Mouse (Mus musculus) heart, adult 2 months (tissue): ENCODE data around the gene Aldh1l1. TPM values are rescaled to one million over a fixed set of nuclear protein-coding genes. Genes with fewer than 3 reads are reported as not detected.

ENCODE experiments used
- DNase-seq, 2 experiments: peaks; one replicate each; pipeline ENCODE4 v3.0.0; 2021
- H3K27ac ChIP-seq: fragments of 200-600 bp; 2 replicates; pipeline ENCODE4 v1.8.1; 2022
- H3K27me3 ChIP-seq: fragments of 200-500 bp; 2 replicates; pipeline ENCODE4 v1.6.1; 2012; ENCODE audit warnings: mild to moderate bottlenecking, low read length, inconsistent platforms, mixed read lengths; ENCODE audit not compliant: control insufficient read depth, insufficient read depth
- H3K36me3 ChIP-seq: fragments of 200-500 bp; 2 replicates; pipeline ENCODE4 v1.6.1; 2012; ENCODE audit warnings: low read length, inconsistent platforms; ENCODE audit not compliant: control insufficient read depth, insufficient read depth
- H3K4me1 ChIP-seq: fragments of 200-500 bp; 2 replicates; pipeline ENCODE4 v1.6.1; 2011; ENCODE audit warnings: low read length; ENCODE audit not compliant: control insufficient read depth, insufficient read depth
- H3K4me3 ChIP-seq: fragments of 200-600 bp; 2 replicates; pipeline ENCODE4 v1.8.1; 2022
- H3K79me2 ChIP-seq: fragments of 200-500 bp; replicated peaks from 2 replicates; pipeline ENCODE4 v1.6.1; 2012; ENCODE audit warnings: mild to moderate bottlenecking, inconsistent platforms, low read length, moderate library complexity, mixed read lengths; ENCODE audit not compliant: control insufficient read depth, insufficient read depth
- H3K9ac ChIP-seq: fragments of 200-500 bp; 2 replicates; pipeline ENCODE4 v1.6.1; 2012; ENCODE audit warnings: low read depth, mild to moderate bottlenecking, control low read depth, inconsistent platforms, low read length, mixed read lengths
- CTCF ChIP-seq: fragments of 200-600 bp; IDR thresholded peaks from 2 replicates; pipeline ENCODE4 v1.8.1; 2022; ENCODE audit warnings: antibody characterized with exemption, mild to moderate bottlenecking, moderate library complexity
- EP300 ChIP-seq: fragments of 200-500 bp; IDR thresholded peaks from 2 replicates; pipeline ENCODE4 v1.6.1; 2011; ENCODE audit warnings: low read depth, low read length, control low read depth; ENCODE audit not compliant: insufficient read depth
- POLR2A ChIP-seq: fragments of 200-500 bp; IDR thresholded peaks from 2 replicates; pipeline ENCODE4 v1.6.1; 2011; ENCODE audit warnings: mild to moderate bottlenecking, low read depth, low read length, control low read depth; ENCODE audit not compliant: insufficient read depth
- WGBS: fragments of 180-500 bp; shearing (Covaris S2); methylation state at CpG from one replicate; pipeline ENCODE4 v1.1.7; 2018; 5-methylcytosine and 5-hydroxymethylcytosine counted together
- intact Hi-C: fragments of 180-260 bp; cut with DNase I; formaldehyde crosslinking; loops from one replicate; pipeline ENCODE4 v1.15.1; 2025
- polyA plus RNA-seq: library from polyadenylated mRNA; depleted of rRNA; stranded (reverse); fragments of >200 nt; gene quantifications from 2 replicates; pipeline ENCODE4 v1.2.3, GENCODE M21; 2012
- total RNA-seq, 2 experiments: library from RNA; stranded (reverse); gene quantifications; 2 replicates each; pipeline ENCODE4 v1.2.3; 2021

Aldh1l1 gene
- total and polyA plus RNA-seq, 3 experiments: 2.5 to 3.7 (median 3.2) TPM

DNA sequence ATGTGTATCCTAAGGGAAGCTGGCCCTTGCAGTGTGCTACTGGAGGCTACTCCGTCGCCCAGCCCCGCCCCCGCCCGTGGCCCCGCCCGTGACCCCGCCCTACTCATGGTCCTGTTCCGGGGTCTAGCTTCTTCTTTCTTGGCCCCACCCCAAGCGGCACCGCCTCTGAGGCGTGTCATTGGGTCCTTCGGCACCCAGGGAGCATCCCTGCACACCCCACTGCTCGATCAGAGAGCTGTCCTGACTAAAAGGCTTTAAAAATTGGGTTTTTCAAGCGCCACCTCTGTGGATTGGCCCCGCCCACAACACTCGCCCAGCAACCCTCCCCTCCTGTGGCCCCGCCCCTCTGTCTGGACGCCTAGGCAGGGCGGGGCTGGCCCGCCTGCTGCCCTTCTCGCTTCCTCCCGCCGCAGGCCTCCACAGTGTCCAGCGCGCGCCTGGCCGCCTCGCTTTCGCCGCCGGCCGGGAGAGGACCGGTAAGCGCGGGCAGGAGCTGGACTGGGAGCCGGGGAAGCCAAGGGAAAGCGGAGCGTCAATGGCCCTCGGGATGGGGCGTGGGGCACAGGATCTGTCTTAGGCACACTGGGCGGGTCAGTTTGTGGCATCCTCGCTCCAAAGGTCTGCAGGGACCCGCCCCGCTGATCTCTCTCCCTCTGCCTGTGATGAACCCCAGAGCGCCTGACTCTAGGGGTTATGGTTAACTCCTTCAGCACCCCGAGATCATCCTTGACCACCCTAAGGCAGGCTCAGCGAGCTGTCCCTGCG lies 118.5 kb downstream of the Aldh1l1 start, which contains the start of gene Slc41a3:
Slc41a3 (plus strand) TSS at position 193 of the 765 bp plus-strand sequence.
- Histone ChIP-seq H3K4me3 (peak within 1 kb of the TSS; percentile 85), H3K9ac (peak within 1 kb of the TSS; percentile 93), H3K27ac (peak within 1 kb of the TSS; percentile 86), H3K79me2 (no peaks in the 10 kb centered on the region), H3K27me3 (no peaks in the 10 kb centered on the region), H3K4me1 (peaks cover 8% of the 10 kb centered on the region), H3K36me3 (no peaks in the 10 kb centered on the region)
- 2% methylated on average over 49 of the region's 49 CpGs for WGBS
- no peak for TF ChIP-seq EP300
- TF ChIP-seq POLR2A: peak; percentile 58; the same call in 1 of the 2 replicates
- peak; percentile 25 for TF ChIP-seq CTCF
- intact Hi-C loops: loop anchor here (5.0 kb wide), 1 partner anchor 48 kb away; no protein-coding TSS in a partner anchor
- peak; percentile 94 to 95 for DNase-seq

DNA sequence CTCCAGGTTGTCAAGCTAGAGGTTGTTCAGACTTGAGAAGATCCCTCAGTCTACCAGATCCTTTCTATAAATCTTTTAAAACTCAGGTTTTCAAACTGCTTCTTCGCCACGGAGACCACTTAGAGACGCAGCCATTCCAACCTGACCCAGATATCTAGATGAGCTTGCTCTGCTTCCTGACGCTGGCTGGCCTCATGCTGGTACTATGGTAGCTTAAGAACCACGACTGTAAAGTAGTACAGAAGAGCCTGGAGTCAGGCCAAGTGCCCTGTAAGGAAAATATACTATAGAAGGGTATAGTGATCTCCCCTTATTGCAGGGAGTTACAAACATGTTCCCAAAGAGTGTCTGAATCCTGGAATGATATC lies 119.1 kb downstream of the Aldh1l1 start:
- TF ChIP-seq EP300 (no peak), POLR2A (no peak), CTCF (no peak)
- peak overlapping the region; percentile 85 for H3K4me3 ChIP-seq
- H3K9ac ChIP-seq: peak overlapping the region; percentile 93
- H3K27me3 ChIP-seq: no peaks in the 10 kb centered on the region
- peak overlapping the region; percentile 86 for H3K27ac ChIP-seq
- DNase-seq: no peak
- H3K4me1 ChIP-seq: peaks cover 8% of the 10 kb centered on the region
- intact Hi-C loops: loop anchor here (5.0 kb wide), 1 partner anchor 47 kb away; no protein-coding TSS in a partner anchor
- WGBS: 23% methylated on average over 5 of the region's 5 CpGs
- no peaks in the 10 kb centered on the region for H3K79me2 ChIP-seq
- H3K36me3 ChIP-seq: no peaks in the 10 kb centered on the region

DNA sequence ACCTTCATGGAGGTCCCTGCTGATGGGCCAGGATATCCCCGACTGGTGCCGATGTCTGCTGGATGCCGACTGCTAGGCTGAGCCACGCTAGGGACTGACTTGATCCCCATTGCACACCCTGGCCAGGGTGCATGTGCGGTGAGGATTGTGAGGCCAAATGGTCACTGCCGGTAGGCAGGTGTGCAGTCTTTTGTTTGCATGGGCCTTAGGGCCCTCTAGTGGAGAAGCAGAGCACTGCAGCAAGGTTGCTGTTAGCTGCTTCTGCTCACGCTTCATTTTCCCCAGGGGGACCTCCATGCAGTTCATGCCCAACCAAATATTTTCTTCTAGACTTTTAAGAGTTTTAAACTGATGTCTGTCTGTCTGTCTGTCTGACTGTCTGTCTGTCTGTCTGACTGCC lies 120.3 kb downstream of the Aldh1l1 start:
- intact Hi-C loops: loop anchor here (5.0 kb wide), 1 partner anchor 46 kb away; no protein-coding TSS in a partner anchor
- H3K36me3 ChIP-seq: no peaks in the 10 kb centered on the region
- TF ChIP-seq CTCF (peak; percentile 80), EP300 (no peak)
- no peak overlapping the region for H3K27ac ChIP-seq
- no peaks in the 10 kb centered on the region for H3K79me2 ChIP-seq
- 42% methylated on average over 7 of the region's 7 CpGs for WGBS
- peak; percentile 69 to 75 for DNase-seq
- H3K4me1 ChIP-seq: peaks cover 8% of the 10 kb centered on the region
- no peaks in the 10 kb centered on the region for H3K27me3 ChIP-seq
- no peak overlapping the region for H3K9ac ChIP-seq
- no peak overlapping the region for H3K4me3 ChIP-seq

GRCm38 (mm10) chr6:90607196-90607595 lies 121.0 kb downstream of the Aldh1l1 start:
- H3K36me3 ChIP-seq: no peaks in the 10 kb centered on the region
- WGBS: 13% methylated on average over 5 of the region's 5 CpGs
- H3K79me2 ChIP-seq: no peaks in the 10 kb centered on the region
- DNase-seq: peak; percentile 71 to 74
- peaks cover 8% of the 10 kb centered on the region for H3K4me1 ChIP-seq
- H3K27ac ChIP-seq: no peak overlapping the region; the same call in 1 of the 2 replicates
- TF ChIP-seq EP300 (0 out of 2 replicates have a peak, but pooled peaks have one; percentile 42), POLR2A (no peak), CTCF (peak; percentile 91)
- H3K4me3 ChIP-seq: no peak overlapping the region
- intact Hi-C loops: loop anchor here (1.0 to 5.0 kb wide), 2 partner anchors 45 to 121 kb away; no protein-coding TSS in a partner anchor
- no peak overlapping the region for H3K9ac ChIP-seq
- no peaks in the 10 kb centered on the region for H3K27me3 ChIP-seq

- WGBS: 64% methylated on average over 6 of the region's 6 CpGs
- H3K9ac ChIP-seq: no peak overlapping the region
- no peak overlapping the region for H3K27ac ChIP-seq
- peak in 1 of 2 experiments; percentile 64 for DNase-seq
- H3K4me3 ChIP-seq: no peak overlapping the region
- TF ChIP-seq CTCF (peak; percentile 73), POLR2A (no peak), EP300 (0 out of 2 replicates have a peak, but pooled peaks have one; percentile 70)
- peaks cover 8% of the 10 kb centered on the region for H3K4me1 ChIP-seq
- no peaks in the 10 kb centered on the region for H3K79me2 ChIP-seq
- H3K36me3 ChIP-seq: no peaks in the 10 kb centered on the region
- intact Hi-C loops: loop anchor here (5.0 kb wide), 1 partner anchor 44 kb away; no protein-coding TSS in a partner anchor
- no peaks in the 10 kb centered on the region for H3K27me3 ChIP-seq
Observed at GRCm38 (mm10) chr6:90608186-90608585, 122.0 kb downstream of the Aldh1l1 start.

DNA sequence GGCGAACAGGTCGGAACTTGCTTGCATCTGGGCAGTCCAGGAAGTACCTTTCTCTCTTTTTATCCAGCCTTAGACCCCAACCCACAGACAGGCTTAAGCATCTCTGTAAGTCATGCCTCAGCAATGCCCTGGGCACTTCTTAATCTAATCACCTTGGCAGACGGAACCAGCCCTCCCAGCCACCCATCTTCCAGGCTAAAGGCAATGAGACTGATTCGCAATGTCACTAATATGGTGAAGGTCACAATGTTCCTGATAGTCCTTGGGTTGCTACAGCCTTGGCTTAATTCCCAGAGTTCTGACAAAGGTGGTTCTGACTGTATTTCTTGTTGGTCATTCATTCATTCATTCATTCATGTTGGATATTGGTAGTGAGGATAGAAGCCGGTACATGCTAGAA lies 124.0 kb downstream of the Aldh1l1 start:
- Histone ChIP-seq H3K36me3 (no peaks in the 10 kb centered on the region), H3K27ac (no peak overlapping the region), H3K9ac (no peak overlapping the region), H3K4me3 (no peak overlapping the region), H3K79me2 (no peaks in the 10 kb centered on the region), H3K27me3 (no peaks in the 10 kb centered on the region), H3K4me1 (peaks cover 8% of the 10 kb centered on the region)
- intact Hi-C loops: no loop called here
- no peak for TF ChIP-seq POLR2A
- TF ChIP-seq EP300: no peak
- no peak for TF ChIP-seq CTCF
- DNase-seq: no peak
- 88% methylated on average over 5 of the region's 5 CpGs for WGBS
